Mouse (Mus musculus) kidney, postnatal 25 days (tissue): ENCODE measurements around the gene R3hdm2.

ENCODE experiments used
- DNase-seq, 2 experiments: peaks; one replicate each; pipeline ENCODE4 v3.0.0; 2021; ENCODE audit warnings: mixed read lengths in 2 of 2

The R3hdm2 gene

GRCm38 (mm10) chr10:127380251-127380691 is at the start of gene R3hdm2:
Gene R3hdm2 (plus strand): TSS chr10:127380327.
- peak; percentile 90 to 96 for DNase-seq

DNA sequence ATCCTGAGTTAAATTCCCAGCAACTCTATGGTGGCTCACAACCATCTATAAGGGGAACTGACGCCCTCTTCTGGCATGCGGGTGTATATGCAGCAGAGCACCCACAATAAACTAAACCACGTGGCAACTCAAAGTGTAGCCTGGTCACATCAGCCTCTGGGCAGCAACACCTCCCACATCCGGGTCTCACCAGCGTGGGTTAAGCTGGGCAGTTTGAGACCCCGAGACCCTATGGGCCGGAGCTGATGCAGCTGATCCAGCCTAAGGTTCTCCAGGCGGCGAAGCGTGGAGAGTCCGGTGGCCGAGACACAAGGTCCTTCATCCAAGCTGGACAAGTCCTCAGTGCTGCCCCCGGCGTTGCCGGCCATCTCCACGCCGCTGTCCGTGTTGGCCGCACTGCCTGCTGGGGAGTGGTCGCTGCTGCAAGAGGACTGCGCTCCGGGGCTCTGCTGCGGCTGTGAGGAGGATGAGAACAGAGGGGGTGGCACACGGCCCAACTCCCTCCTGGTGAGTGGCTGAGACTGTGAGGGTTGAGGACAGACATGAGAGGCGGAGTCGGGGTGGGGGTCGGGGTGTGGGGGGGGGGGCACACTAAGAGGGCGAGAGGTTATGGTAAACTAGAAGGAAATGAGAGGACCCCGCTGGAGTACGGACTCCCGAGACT is 47.8 kb upstream of the R3hdm2 start:
- DNase-seq = no peak

DNA sequence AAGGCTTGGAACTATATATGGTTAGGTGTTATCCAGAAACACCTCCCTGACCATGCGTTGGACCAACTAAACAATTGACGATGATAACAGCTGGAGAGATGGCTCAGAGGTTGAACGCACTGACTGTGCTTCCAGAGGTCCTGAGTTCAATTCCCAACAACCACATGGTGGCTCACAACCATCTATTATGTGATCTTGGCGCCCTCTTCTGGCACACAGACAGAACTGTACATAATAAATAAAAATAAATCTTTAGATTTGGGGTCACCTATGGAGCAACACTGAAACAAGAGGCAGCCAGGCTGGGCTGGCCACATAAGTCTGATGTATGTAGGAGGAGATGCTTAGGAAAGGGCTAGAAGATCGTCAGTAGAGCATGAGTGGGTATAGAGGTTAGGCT is 47.0 kb upstream of the R3hdm2 start:
- DNase-seq = no peak

DNA sequence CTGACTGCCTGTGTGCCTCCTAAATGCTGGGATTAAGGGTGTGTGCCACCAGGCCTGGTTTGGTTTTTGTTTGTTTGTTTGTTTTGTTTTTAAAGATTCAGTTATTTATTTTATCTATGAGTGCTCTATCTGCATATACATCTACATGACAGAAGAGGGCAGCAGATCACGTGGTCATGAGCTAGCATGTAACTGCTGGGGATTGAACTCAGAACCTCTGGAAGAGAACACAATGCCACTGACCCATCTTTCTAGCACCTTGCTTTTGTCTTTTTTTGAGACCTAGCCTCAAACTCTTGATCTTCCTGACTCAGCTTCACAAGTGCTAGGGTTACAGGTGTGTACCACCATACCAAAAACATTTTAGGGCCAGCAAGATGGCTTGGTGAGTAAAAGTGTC is 44.9 kb upstream of the R3hdm2 start:
- no peak for DNase-seq

GRCm38 (mm10) chr10:127336952-127337351 is 43.2 kb upstream of the R3hdm2 start:
- no peak for DNase-seq

DNA sequence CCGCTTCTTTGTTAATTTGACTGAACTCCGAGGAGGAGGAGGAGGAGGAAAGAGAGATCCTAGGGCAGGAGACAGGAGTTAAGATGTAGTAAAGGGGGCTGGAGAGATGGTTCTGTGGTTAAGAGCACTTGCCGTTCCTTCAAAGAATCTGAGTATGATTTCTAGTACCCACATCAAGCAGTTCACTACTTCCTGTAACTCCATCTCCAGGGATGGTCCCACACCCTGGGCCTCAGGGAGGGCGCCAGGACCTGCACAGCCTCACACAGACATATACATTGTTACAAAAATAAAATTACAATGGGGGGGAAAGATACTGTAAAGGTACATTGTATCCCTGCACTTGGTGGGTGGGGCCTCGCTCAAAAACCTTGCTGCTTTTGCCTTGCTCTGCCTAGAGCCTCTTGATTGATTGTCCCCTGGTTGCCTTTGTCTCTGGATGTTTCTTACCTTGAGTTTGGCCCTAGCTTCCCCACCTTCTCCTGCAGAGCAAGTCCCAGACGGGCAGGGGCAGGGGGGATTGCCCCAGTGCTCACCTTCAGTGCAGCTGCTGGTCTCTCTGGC is 42.5 kb upstream of the R3hdm2 start:
- no peak for DNase-seq

DNA sequence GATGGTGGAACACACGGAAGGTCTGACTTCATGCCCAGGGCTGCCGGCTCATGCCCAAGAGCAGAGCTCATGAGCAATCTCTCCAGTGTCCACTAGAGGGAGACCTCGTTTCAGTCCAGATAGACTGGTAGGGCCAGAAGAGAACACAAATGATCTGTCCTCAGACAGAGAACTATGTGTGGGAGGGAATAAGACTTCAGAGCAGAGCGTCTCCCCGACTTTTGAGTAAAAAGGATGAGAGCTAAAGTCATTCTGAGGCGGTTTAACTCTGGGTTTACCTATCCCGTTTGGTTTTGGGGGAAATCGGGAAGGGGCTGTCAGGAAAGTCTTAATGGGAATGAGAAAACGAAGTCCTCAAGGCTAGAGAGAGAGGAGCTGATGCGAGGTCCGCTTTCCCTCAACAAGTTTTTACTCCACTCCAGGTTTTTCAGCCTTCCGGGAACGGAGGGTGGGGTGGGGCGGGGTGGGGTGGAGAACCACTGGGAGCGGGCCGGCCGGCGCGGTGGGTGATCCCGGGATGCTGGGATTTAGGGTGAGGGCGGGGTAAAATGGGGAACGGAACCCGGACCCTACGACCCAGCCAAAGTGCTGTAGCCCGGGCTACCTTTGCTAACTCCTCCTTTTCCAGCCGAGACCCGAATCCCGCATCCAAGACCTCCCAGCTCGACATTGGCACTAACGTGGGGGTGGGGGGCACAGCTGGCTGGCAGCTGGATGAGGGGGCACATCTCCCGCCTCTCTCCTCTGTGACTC is 41.0 kb upstream of the R3hdm2 start:
- peak; percentile 87 to 94 for DNase-seq

DNA sequence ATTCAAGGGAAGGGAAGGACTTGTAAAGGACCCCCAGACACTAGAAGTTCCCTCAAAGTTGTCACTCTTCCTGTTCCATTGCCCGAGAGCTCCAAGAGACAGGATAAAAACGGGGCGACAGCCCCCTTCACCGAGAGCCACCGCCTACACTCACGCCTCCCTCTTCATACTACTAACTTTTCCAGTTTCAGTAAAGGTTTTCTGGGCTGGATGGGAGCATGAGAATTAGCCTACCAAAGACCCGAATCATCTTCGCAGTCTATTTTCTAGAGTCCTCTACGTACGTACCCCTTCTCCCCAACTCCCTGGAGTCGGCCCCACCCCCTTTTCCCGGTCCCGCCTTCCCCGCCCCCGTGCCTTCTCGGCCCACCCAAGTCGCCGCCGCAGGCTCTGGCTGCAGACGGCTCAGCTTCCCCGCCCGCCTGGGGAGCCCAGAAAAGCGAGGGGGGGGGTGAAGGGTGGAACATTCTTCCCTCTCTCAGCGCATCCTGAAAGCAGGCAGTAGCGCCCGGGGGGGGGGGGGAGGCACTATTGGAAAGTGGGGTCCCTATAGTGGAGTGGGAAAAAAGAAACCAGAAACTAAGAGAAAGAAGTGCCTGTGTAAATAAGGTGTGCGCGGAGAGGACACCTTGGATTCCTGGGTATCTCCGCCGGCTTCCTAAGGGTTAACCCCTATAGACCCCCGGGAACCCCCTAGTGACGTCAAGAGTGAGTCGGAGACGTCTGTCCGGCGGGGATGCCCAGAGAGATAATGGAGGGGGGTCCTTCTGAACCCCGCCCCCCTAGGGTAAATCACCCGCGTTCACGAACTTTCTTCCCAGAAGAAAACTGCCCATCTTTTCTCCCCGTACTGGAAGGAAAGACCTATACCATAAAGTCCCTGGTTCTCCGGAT is 40.2 kb upstream of the R3hdm2 start:
- DNase-seq = peak; percentile 57 to 70

DNA sequence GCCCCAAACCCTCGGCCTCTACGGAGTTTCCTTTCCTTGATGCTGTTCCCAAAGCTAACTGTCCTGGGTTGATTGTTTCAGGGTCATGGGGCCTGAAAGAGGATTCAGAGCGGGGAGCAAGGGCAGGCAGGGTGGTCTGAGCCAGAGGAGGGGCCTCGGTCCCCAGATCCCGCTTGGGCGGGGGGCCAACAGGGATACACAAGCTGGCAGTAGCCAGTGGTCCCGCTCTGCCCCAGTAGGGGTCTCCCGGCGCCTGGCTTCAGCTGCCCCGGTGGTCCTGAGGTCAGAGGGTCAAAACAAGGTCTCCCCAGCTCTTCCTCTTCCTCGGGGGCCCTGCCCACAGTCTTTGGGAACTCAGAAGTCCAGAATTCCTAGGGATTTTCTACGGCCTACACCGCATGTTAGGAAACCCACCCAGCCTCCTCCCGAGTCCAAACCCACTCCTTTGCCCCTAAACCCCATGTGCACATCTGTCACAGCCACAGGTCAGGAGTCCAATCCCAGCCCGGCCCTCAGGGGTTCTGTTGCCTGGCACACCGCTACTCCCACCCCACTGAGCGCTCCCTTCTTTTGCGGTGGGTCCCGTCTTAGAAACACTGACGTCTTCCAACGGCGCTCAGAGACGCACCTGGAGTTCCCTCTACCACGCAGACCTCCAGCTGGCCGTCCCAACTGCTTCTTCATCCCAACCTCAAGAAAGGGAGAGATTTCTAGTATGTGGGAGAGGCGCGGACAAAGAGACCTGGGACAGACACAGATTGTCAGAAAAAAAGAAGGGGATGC is 39.4 kb upstream of the R3hdm2 start:
- DNase-seq = no peak

- no peak for DNase-seq
Observed at GRCm38 (mm10) chr10:127341360-127341690, 38.8 kb upstream of the R3hdm2 start.

DNA sequence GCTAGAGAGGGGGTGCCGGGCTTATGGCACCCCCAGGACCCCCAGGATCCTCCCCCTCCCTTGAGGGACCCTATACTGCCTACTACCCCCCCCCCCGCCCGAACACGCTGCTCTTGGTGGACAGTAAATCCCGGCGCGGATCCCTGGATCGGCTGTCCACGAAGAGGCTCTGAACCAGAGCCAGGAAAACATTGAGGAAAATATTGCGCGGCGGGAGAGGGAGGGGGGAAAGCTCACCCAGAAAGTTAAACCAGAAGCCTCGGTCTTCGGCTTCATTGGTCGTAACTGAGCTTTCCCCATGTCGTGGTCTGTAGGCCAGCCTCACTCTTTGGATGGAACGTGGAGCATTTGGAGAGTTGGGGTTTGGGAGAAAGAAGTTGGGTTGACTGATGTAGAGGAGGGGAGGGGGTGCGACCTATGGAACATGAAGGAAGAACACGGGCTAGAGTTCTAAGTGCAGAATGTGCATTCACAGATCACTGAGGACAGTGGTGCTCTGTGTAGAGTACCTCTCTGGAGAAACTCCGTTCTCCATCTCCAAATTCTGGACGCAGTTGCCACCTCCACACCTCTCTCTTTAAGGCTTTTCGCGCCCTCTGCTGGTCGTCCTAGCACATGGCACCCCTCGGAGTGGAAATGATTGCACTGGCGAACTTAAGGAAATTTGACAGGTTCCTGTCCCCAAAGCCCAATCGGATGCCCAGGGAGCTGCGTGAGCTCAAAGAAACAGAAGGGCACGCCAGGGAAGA is 38.1 kb upstream of the R3hdm2 start, which contains the start of gene Gli1:
Gli1 (minus strand) TSS at position 84 of the 749 bp plus-strand sequence.
- peak; percentile 84 to 87 for DNase-seq

DNA sequence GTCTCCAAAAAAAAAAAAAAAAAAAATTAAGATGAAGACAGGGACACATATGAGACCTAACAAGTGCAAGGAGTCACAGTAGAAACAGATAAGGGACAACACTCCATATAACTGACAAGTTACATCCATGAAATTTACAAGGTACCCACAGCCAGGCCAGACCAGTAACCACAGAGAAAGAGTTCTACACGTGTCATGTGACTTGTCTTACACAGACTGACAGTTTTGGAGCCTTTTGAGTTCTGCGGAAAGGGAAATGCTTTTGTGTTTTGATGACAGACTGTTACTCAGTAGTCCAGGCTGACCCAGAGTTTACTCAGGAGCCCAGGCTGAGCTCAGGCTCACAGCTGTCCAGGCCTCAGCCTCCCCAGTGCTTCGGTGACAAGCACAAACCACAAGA is 37.1 kb upstream of the R3hdm2 start:
- no peak for DNase-seq

DNA sequence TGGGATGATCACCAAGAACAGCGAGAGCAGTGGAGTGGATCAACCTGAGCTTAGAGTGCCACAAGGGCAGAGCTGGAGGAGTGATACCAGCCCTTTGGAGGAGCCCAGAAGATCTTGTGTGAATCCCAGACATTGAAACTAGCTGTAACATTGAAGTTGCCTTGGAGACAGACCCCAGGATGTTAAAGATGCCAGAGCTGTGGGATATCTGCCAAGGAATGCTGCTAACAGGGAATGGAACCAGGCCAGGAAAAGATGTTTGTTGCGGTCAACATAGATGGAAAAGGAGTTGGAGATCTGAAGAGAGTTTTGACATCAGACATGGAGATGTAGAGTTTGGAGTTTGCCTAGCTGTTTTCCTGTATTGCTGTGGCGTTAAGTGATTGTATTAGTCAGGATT is 34.0 kb upstream of the R3hdm2 start:
- no peak for DNase-seq

GRCm38 (mm10) chr10:127348957-127349356 is 31.2 kb upstream of the R3hdm2 start:
- DNase-seq = no peak

DNA sequence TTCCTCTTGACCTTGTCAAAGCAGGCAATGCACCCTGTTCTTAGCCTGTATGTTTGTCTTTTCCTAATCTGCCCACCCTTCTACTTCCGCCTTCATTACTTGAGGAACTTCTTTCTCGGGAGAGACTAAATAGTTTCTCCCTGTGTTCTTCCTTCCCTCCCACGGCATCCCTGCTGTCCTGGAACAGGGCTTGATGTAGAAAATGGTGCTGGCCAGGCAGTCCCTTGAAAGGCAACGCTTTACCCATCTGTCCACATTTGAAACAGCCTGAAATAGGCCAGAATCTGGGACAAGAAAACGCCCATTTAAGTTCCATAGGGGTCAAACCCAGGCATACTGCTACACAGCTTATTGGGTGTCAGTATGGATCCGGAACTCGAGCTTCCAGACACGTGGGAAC is 30.3 kb upstream of the R3hdm2 start:
- no peak for DNase-seq

DNA sequence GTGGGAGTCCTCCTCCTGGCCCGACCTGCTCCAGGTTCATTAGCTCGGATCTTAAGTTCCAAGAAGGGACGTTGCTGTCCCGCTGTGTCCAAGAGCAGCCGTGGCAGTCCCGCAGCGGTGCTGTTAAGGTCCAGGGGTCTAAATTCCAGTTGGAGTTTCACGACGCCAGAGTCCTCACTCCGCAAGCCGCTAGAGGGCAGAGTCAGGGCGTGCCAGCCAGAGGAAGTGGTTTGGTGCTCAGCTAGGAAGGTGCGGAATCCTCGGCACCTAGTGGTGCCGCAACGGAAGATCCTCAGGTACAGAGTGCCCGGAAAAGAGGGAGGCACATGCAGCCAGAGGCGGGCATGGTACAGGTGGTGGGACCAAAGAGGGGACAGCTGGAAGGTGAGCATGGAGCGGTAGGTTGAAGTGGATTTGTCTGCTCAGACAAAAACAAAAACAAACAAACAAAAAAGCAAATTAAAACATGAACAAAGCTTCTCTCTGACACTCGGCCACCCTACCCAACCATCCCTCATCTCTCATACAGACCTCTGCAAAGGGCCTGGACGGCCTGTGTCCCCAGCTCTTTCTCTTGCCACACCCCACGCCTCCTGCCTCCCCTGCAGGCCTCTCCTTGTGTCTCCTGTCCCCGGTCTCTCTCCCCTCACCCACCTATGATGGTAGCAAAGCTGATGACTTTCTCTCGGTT is 29.4 kb upstream of the R3hdm2 start:
- DNase-seq = peak; percentile 83

GRCm38 (mm10) chr10:127351285-127351595 is 28.9 kb upstream of the R3hdm2 start:
- peak in 1 of 2 experiments; percentile 55 for DNase-seq

GRCm38 (mm10) chr10:127351719-127352118 is 28.4 kb upstream of the R3hdm2 start:
- no peak for DNase-seq

DNA sequence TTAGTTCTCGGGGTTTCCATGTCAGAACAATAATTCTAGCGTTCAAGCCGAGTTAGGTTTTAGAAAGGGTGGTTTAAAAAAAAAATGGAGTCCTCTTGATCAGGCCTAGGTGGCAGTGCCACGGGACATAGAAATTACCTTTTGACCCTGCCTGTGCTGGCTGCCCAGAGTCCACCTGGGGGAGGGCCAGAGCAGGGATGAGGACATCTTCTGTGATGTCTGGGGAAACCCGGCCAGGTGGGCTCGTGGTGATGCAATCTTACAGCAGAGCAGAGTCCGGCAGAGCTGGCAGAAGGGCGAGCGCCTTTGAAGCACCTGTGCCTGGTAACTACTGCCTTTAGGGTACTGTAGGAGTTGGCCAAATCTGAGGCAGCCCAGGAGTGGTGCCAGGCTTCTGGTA is 27.9 kb upstream of the R3hdm2 start:
- DNase-seq = peak; percentile 32 to 83

DNA sequence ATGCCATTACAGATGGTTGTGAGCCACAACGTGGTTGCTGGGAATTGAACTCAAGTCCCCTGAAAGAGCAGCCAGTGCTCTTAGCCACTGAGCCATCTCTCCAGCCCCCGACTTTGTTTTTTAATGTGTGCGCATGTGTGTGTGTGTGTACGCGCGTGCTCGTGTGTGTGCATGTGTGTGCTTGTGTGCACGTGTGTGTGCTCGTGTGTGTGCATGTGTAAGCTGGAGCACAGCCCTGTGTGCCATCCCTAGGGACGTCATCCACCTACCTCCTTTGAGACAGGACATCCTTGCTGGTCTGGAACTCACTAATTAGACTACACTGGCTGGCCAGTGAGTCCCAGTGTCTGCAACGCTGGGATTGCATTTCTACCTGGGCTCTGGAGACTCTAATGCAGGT is 27.4 kb upstream of the R3hdm2 start:
- DNase-seq = no peak
